10 mouse cellular contexts compared by ENCODE assay signal in the genomic region with DNA sequence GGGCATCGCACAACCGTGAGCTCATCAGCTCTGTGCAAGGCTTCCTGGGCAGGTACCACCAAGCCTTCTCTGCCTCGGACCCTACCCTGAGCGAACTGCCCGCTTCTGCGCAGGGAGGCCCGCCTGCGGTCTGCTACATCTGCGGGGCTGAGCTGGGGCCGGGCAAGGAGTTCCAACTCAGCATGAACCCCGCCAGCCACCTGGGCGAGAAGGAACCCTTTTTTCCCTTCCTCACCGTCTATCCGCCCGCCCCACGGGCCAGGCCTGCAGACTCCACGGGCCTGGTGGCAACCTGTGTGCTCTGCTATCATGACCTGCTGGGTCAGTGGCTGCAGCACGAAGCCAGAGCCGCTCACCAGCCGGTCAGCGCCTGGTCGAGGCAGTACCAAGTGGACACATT. TPM values are rescaled to one million over a fixed set of nuclear protein-coding genes. Genes with fewer than 3 reads are reported as not detected.
DNase-seq lines count a peak whose midpoint lies in the region; ATAC-seq lines count a peak whose summit lies in the region.
"Had no signal": no experiment of that assay in that cellular context is flagged by ENCODE, and none has a peak within 500 bp of the region (broad histone marks: within the 10 kb centered on the region; RNA-seq: fewer than 3 reads in every experiment).

No protein-coding gene starts in this region.

- no peaks in the 10 kb centered on the region for H3K9me3 ChIP-seq in heart, embryonic 12.5 days (replicated peaks)
- H3K9me3 ChIP-seq in hindbrain, embryonic 10.5 days, result no peaks in the 10 kb centered on the region
- no peaks in the 10 kb centered on the region for H3K9me3 ChIP-seq in midbrain, embryonic 11.5 days (ENCODE audit: control insufficient read depth, low read length)

- no peak for ATAC-seq in heart, embryonic 12.5 days (ENCODE audit: insufficient number of reproducible peaks, low FRiP score)
- no peak for ATAC-seq in midbrain, embryonic 11.5 days (ENCODE audit: low FRiP score)
- no peak for ATAC-seq in monocyte, adult 5-6 weeks (replicated peaks; ENCODE audit: insufficient number of reproducible peaks, low FRiP score, low TSS enrichment, poor library complexity, severe bottlenecking)

- peaks cover 21% of the 10 kb centered on the region for H3K27me3 ChIP-seq in heart, embryonic 12.5 days (replicated peaks)
- peaks cover 84% of the 10 kb centered on the region for H3K27me3 ChIP-seq in hindbrain, embryonic 10.5 days (ENCODE audit: insufficient read depth, poor library complexity, severe bottlenecking)
- peaks cover 17% of the 10 kb centered on the region for H3K27me3 ChIP-seq in midbrain, embryonic 11.5 days (ENCODE audit: control insufficient read depth, insufficient read depth, low read length)
- H3K27me3 ChIP-seq: CH12.LX had no signal

- DNase-seq in heart, postnatal 25 days (ENCODE audit: low spot score), result no peak
- peak; percentile 30 for DNase-seq in ZHBTc4 (ENCODE audit: low read depth, low spot score)
- DNase-seq in hindbrain, embryonic 10.5 days (ENCODE audit: low spot score), result no peak
- DNase-seq in midbrain, embryonic 11.5 days (ENCODE audit: low spot score, missing footprints), result peak; percentile 93
- no peak for DNase-seq in right cerebral cortex, postnatal 25 days
- no peak for DNase-seq in layer of hippocampus, postnatal 14 days (ENCODE audit: low spot score in 2 of 2)
- DNase-seq: cerebellum, adult 8-10 months had no signal

- 17% methylated on average over 22 of the region's 22 CpGs for WGBS in heart, embryonic 12.5 days
- 4% methylated on average over 22 of the region's 22 CpGs for WGBS in hindbrain, embryonic 10.5 days
- 5% methylated on average over 22 of the region's 22 CpGs for whole genome bisulfite sequencing in midbrain, embryonic 11.5 days

- H3K4me3 ChIP-seq in heart, embryonic 12.5 days, result peak overlapping the region; percentile 73
- H3K4me3 ChIP-seq in hindbrain, embryonic 10.5 days, result peak overlapping the region; percentile 70
- peak overlapping the region; percentile 64 for H3K4me3 ChIP-seq in midbrain, embryonic 11.5 days (ENCODE audit: low read depth, low read length)

- H3K27ac ChIP-seq in heart, embryonic 12.5 days (ENCODE audit: poor library complexity, severe bottlenecking), result no peak overlapping the region
- H3K27ac ChIP-seq in hindbrain, embryonic 10.5 days, result peak overlapping the region; percentile 88
- H3K27ac ChIP-seq in midbrain, embryonic 11.5 days (ENCODE audit: low read depth, low read length), result no peak overlapping the region

- intact Hi-C loops in heart, postnatal 25 days (cut with DNase I), result loop anchor here (5.0 kb wide), 2 partner anchors 42 to 48 kb away; no protein-coding TSS in a partner anchor

- H3K4me1 ChIP-seq in heart, embryonic 12.5 days (replicated peaks), result peaks cover 86% of the 10 kb centered on the region
- peaks cover 96% of the 10 kb centered on the region for H3K4me1 ChIP-seq in hindbrain, embryonic 10.5 days (replicated peaks)
- peaks cover 83% of the 10 kb centered on the region for H3K4me1 ChIP-seq in midbrain, embryonic 11.5 days (ENCODE audit: control insufficient read depth, insufficient read depth, low read length)

- H3K9ac ChIP-seq in heart, embryonic 12.5 days, result peak overlapping the region; percentile 77
- peak overlapping the region; percentile 75 for H3K9ac ChIP-seq in midbrain, embryonic 11.5 days (ENCODE audit: low read length)

- H3K4me2 ChIP-seq in heart, embryonic 12.5 days, result peak overlapping the region; percentile 99
- peak overlapping the region; percentile 99 for H3K4me2 ChIP-seq in midbrain, embryonic 11.5 days

- no peaks in the 10 kb centered on the region for H3K36me3 ChIP-seq in heart, embryonic 12.5 days
- peaks cover 8% of the 10 kb centered on the region; the same call in 1 of the 2 replicates for H3K36me3 ChIP-seq in hindbrain, embryonic 10.5 days
- no peaks in the 10 kb centered on the region for H3K36me3 ChIP-seq in midbrain, embryonic 11.5 days (ENCODE audit: control insufficient read depth, insufficient read depth, low read length)

RNA-seq across cellular contexts. Expression of gene Gse1, which starts 1.8 kb away (rescaled TPM):
- 14.0 and 15.3 TPM in 2 replicates for polyA plus RNA-seq in heart, embryonic 12.5 days (2016; fragmentation: Nextera tagmentation; extraction: Ambion mirVana)
- total RNA-seq in heart, postnatal 25 days (2021), result 10 to 100 TPM; 20.1 to 25.9 TPM
- polyA plus RNA-seq in hindbrain, embryonic 10.5 days (2016; fragmentation: Nextera tagmentation; extraction: Ambion mirVana), result 14.3 and 22.9 TPM in 2 replicates
- 18.5 and 20.7 TPM in 2 replicates for polyA plus RNA-seq in midbrain, embryonic 11.5 days (2014; fragmentation: Nextera tagmentation; extraction: Ambion mirVana)
- 100 to 1,000 TPM in 1 of 2 experiments, 10 to 100 TPM in 1; 94.0 to 107 TPM for total RNA-seq in layer of hippocampus, postnatal 14 days (2021)
- total RNA-seq in monocyte, adult 5-6 weeks (2017), result 9.9 to 23.3 TPM (median 10.5 TPM) in 3 replicates

RNA-seq across cellular contexts. Expression of gene Fam92b, which starts 52.8 kb away (rescaled TPM):
- polyA plus RNA-seq in heart, embryonic 12.5 days (2016; fragmentation: Nextera tagmentation; extraction: Ambion mirVana), result not detected in 2 replicates
- total RNA-seq in heart, postnatal 25 days (2021), result not detected
- 0.95 and 4.1 TPM in 2 replicates for polyA plus RNA-seq in hindbrain, embryonic 10.5 days (2016; fragmentation: Nextera tagmentation; extraction: Ambion mirVana)
- 2.4 and 3.4 TPM in 2 replicates for polyA plus RNA-seq in midbrain, embryonic 11.5 days (2014; fragmentation: Nextera tagmentation; extraction: Ambion mirVana)
- total RNA-seq in layer of hippocampus, postnatal 14 days (2021), result under 1 TPM in 1 of 2 experiments, not detected in 1; 0.33 TPM
- total RNA-seq in monocyte, adult 5-6 weeks (2017), result not detected in 3 replicates
- total RNA-seq: CH12.LX had no signal

Comparison
In these comparisons a context has a peak if more than half of its experiments do, and no peak if none do; other contexts are left out.
1. DNase-seq: peak in ZHBTc4 (single experiment) and midbrain, embryonic 11.5 days (single experiment); none in heart, postnatal 25 days (single experiment), hindbrain, embryonic 10.5 days (single experiment), right cerebral cortex, postnatal 25 days (single experiment) and layer of hippocampus, postnatal 14 days (0 of 2).
2. Peak in every context shown above with its lines, with median percentiles within 50 percentile points of each other: H3K4me3 ChIP-seq.